Mouse (Mus musculus) myocyte (in vitro differentiated cells): Measurements from ENCODE around the gene Pnp.

Experiments
- CEBPB ChIP-seq: IDR thresholded peaks from 2 replicates; pipeline ENCODE4 v1.6.1; 2011; ENCODE audit warnings: mild to moderate bottlenecking, moderate library complexity; ENCODE audit not compliant: poor library complexity, insufficient read depth, severe bottlenecking
- POLR2A ChIP-seq: IDR thresholded peaks from one replicate; pipeline ENCODE4 v1.6.1; 2011; ENCODE audit warnings: low read depth, mild to moderate bottlenecking, control low read depth, moderate library complexity; ENCODE audit not compliant: insufficient read length
- SRF ChIP-seq: IDR thresholded peaks from one replicate; pipeline ENCODE4 v1.6.1; 2011; ENCODE audit warnings: low read depth; ENCODE audit not compliant: control insufficient read depth, insufficient read length
- TCF12 ChIP-seq: IDR thresholded peaks from one replicate; pipeline ENCODE4 v1.6.1; 2011; ENCODE audit warnings: mild to moderate bottlenecking, control low read depth; ENCODE audit not compliant: poor library complexity, insufficient read depth, severe bottlenecking
- TCF3 ChIP-seq: IDR thresholded peaks from one replicate; pipeline ENCODE4 v1.6.1; 2011; ENCODE audit warnings: low read depth, control low read depth; ENCODE audit not compliant: insufficient read length
- USF1 ChIP-seq: IDR thresholded peaks from one replicate; pipeline ENCODE4 v1.6.1; 2011; ENCODE audit warnings: low read depth, mild to moderate bottlenecking, control low read depth, moderate library complexity

GRCm38 (mm10) chr14:50981207-50981606 is 50.3 kb downstream of the Pnp start:
- TF ChIP-seq POLR2A (no peak), USF1 (no peak), TCF12 (no peak), CEBPB (no peak), TCF3 (no peak), SRF (no peak)
